Mouse (Mus musculus) liver, embryonic 12.5 days (tissue): Measurements from ENCODE around the gene Cpe. TPM values are rescaled to one million over a fixed set of nuclear protein-coding genes. Genes with fewer than 3 reads are reported as not detected.
"Not testable (repeated sequence)": the region's sequence is repeated elsewhere in the genome, so short reads cannot be mapped to it uniquely, and the experiment has no call there.

Experiments
- ATAC-seq: fragments of 200-750 bp; cut with Nextera tagmentation; 2 replicates; pipeline ENCODE4 v1.8.0; 2017; ENCODE audit warnings: moderate number of reproducible peaks, mild to moderate bottlenecking, moderate library complexity
- H3K27ac ChIP-seq: fragments of 300-500 bp; sonication (generic); 2 replicates; pipeline ENCODE4 v1.5.1; 2016; ENCODE audit warnings: mild to moderate bottlenecking
- H3K27me3 ChIP-seq: fragments of 300-500 bp; sonication (generic); replicated peaks from 2 replicates; pipeline ENCODE4 v1.6.1; 2016; ENCODE audit warnings: mild to moderate bottlenecking, moderate library complexity
- H3K36me3 ChIP-seq: fragments of 300-500 bp; sonication (generic); 2 replicates; pipeline ENCODE4 v1.6.1; 2016; ENCODE audit warnings: mild to moderate bottlenecking, moderate library complexity
- H3K4me1 ChIP-seq: fragments of 300-500 bp; sonication (generic); 2 replicates; pipeline ENCODE4 v1.6.1; 2016
- H3K4me2 ChIP-seq: fragments of 300-500 bp; sonication (generic); 2 replicates; pipeline ENCODE4 v1.6.1; 2016; ENCODE audit warnings: mild to moderate bottlenecking, moderate library complexity
- H3K4me3 ChIP-seq: fragments of 300-500 bp; sonication (generic); 2 replicates; pipeline ENCODE4 v1.5.1; 2016; ENCODE audit warnings: mild to moderate bottlenecking, moderate library complexity
- H3K9ac ChIP-seq: fragments of 300-500 bp; sonication (generic); 2 replicates; pipeline ENCODE4 v1.6.1; 2016; ENCODE audit warnings: mild to moderate bottlenecking, moderate library complexity
- H3K9me3 ChIP-seq: fragments of 300-500 bp; sonication (generic); replicated peaks from 2 replicates; pipeline ENCODE4 v1.6.1; 2016; ENCODE audit warnings: mild to moderate bottlenecking, moderate library complexity
- WGBS: fragments of 180-500 bp; shearing (Covaris S2); methylation state at CpG from one replicate; pipeline ENCODE4 v1.1.7; 2016; ENCODE audit not compliant: insufficient replicate concordance; 5-methylcytosine and 5-hydroxymethylcytosine counted together
- polyA plus RNA-seq: library from polyadenylated mRNA; unstranded; fragments of >200 nt; fragmentation: Nextera tagmentation; extraction: Ambion mirVana; gene quantifications from 2 replicates; pipeline ENCODE4 v1.2.1, GENCODE M21; 2016

Cpe gene
- polyA plus RNA-seq, 1 experiment from 2014 or later, result 6.7 TPM

DNA sequence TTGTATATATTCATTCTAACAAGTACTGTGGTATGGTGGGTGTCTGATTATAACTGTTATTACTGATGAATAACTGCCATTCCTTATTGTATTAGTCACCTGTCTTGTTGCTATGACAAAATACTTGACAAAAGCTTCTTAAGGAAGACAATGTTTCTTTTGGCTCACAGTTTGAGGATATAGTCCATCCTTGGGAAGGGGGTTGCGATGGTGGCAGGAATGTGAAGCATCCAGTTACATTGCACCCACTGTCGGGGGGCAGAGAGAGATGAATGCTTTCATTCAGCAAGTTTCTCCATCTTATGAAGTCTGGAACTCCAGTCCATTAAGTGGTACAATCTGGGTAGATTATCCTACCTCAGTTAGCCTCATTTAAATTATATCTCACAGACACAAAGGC lies 19.9 kb downstream of the Cpe start:
- Histone ChIP-seq H3K36me3 (no peaks in the 10 kb centered on the region), H3K27me3 (no peaks in the 10 kb centered on the region), H3K4me2 (no peak overlapping the region), H3K9ac (no peak overlapping the region), H3K27ac (no peak overlapping the region), H3K9me3 (no peaks in the 10 kb centered on the region), H3K4me1 (no peaks in the 10 kb centered on the region), H3K4me3 (no peak overlapping the region)
- ATAC-seq, result no peak
- 50% methylated on average over 2 of the region's 2 CpGs for WGBS

- H3K4me3 ChIP-seq, result no peak overlapping the region
- no peak overlapping the region for H3K9ac ChIP-seq
- H3K4me2 ChIP-seq, result no peak overlapping the region
- no peak for ATAC-seq
- H3K27me3 ChIP-seq, result no peaks in the 10 kb centered on the region
- no peaks in the 10 kb centered on the region for H3K4me1 ChIP-seq
- no peaks in the 10 kb centered on the region for H3K9me3 ChIP-seq
- no peaks in the 10 kb centered on the region for H3K36me3 ChIP-seq
- no peak overlapping the region for H3K27ac ChIP-seq
- 17% methylated on average over 1 of the region's 1 CpGs for WGBS
Measured at GRCm38 (mm10) chr8:64671937-64672336, 20.9 kb downstream of the Cpe start.

GRCm38 (mm10) chr8:64666305-64666704 lies 26.5 kb downstream of the Cpe start:
- not testable (repeated sequence) for H3K27ac ChIP-seq, H3K9ac ChIP-seq, H3K27me3 ChIP-seq, H3K9me3 ChIP-seq, ATAC-seq, H3K36me3 ChIP-seq, H3K4me2 ChIP-seq, H3K4me1 ChIP-seq, H3K4me3 ChIP-seq
- 50% methylated on average over 13 of the region's 13 CpGs for WGBS

DNA sequence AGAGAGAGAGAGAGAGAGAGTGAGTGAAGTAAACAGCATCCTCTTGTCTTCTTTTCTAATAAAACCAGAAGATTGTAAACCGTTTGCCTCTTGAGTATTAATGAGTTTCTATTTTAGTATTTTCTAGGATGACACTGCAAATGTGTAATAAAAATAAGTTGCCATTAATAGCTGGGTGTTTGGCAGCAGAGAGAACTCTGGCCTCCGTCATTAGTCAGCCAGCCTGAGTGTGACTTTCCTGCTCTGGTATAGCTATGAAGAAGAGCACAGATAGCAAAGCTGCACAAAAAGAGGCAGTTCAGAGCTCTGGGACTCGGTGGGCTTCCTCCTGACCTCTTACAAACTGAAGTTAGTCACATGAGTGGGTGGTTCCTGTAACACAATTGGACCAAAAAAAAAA lies 27.3 kb downstream of the Cpe start:
- no peak for ATAC-seq
- Histone ChIP-seq H3K4me2 (no peak overlapping the region), H3K36me3 (no peaks in the 10 kb centered on the region), H3K9me3 (no peaks in the 10 kb centered on the region), H3K27me3 (no peaks in the 10 kb centered on the region), H3K4me1 (no peaks in the 10 kb centered on the region), H3K27ac (no peak overlapping the region), H3K4me3 (no peak overlapping the region), H3K9ac (no peak overlapping the region)
- 51% methylated on average over 3 of the region's 3 CpGs for WGBS

DNA sequence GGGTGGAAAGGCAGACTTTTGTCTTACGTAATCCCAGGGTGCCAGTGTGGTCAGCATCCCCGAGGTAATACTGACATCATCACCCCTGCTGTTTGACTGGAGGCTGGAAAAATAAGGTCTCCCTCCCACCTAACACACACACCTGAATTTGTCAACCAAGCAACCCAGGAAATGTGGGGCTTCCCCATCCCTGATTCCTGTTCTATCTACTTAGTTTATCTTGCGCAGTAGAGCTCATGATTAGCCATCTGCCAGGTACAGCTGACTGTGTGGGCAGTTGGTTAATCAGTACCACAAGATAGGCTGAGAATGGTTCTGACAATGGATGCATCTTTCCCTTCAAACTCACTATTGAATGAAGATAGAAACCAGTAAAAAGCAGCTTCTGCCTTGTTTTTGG lies 28.0 kb downstream of the Cpe start:
- no peaks in the 10 kb centered on the region for H3K36me3 ChIP-seq
- no peak overlapping the region for H3K9ac ChIP-seq
- 55% methylated on average over 3 of the region's 3 CpGs for WGBS
- H3K27me3 ChIP-seq, result no peaks in the 10 kb centered on the region
- H3K9me3 ChIP-seq, result no peaks in the 10 kb centered on the region
- H3K27ac ChIP-seq, result no peak overlapping the region
- no peaks in the 10 kb centered on the region for H3K4me1 ChIP-seq
- H3K4me3 ChIP-seq, result no peak overlapping the region
- no peak overlapping the region for H3K4me2 ChIP-seq
- no peak for ATAC-seq

GRCm38 (mm10) chr8:64664350-64664749 lies 28.5 kb downstream of the Cpe start:
- Histone ChIP-seq H3K27ac (no peak overlapping the region), H3K4me3 (no peak overlapping the region), H3K9ac (no peak overlapping the region), H3K4me2 (no peak overlapping the region), H3K4me1 (no peaks in the 10 kb centered on the region), H3K36me3 (no peaks in the 10 kb centered on the region), H3K9me3 (no peaks in the 10 kb centered on the region), H3K27me3 (no peaks in the 10 kb centered on the region)
- WGBS, result 31% methylated on average over 2 of the region's 2 CpGs
- ATAC-seq, result no peak

GRCm38 (mm10) chr8:64659097-64659496 lies 33.8 kb downstream of the Cpe start:
- no peak overlapping the region for H3K4me2 ChIP-seq
- no peak overlapping the region for H3K27ac ChIP-seq
- 57% methylated on average over 5 of the region's 5 CpGs for WGBS
- ATAC-seq, result no peak
- no peak overlapping the region for H3K9ac ChIP-seq
- no peaks in the 10 kb centered on the region for H3K9me3 ChIP-seq
- no peak overlapping the region for H3K4me3 ChIP-seq
- no peaks in the 10 kb centered on the region for H3K4me1 ChIP-seq
- H3K27me3 ChIP-seq, result no peaks in the 10 kb centered on the region
- H3K36me3 ChIP-seq, result no peaks in the 10 kb centered on the region

DNA sequence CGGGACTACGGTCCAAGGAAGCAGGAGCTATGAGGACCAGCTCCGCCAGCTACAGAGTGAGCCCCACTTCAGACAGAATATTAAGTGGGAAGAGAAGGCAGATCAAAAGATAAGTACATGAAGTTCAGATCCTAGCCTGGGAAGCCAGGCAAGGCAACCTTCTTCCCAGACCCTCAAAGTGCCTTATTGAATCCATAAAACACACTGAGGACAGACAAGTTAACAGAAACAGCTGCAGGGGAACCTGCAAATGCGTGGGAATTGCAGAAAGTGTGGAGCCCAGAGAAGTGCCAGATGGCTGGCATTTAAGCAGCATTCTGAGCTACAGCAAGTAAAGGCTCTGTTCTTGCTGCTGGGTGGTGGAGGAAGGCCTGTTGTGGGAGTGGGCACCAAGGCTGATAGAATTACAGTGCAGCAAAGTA lies 34.9 kb downstream of the Cpe start:
- H3K4me3 ChIP-seq, result no peak overlapping the region
- ATAC-seq, result no peak
- no peak overlapping the region for H3K9ac ChIP-seq

DNA sequence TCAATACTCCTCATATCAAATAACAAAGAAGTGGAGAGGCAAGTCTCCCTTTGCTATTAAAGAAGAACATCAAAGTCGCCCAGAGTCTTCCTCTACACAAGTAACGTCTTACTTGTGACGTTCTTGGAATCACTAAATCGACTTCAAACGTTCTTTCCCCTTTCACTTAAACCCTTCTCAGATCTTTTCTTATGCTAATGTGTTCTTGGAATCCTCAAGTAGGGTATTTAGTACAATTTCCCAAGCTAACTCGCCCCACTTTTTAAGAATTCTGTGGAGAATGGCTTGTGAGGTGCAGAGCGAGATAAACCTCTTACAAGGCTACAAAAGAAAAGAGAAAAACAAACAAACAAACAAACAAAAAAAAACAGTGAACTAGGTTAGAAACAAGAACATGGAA lies 35.3 kb downstream of the Cpe start:
- Histone ChIP-seq H3K4me3 (no peak overlapping the region), H3K36me3 (no peaks in the 10 kb centered on the region), H3K27me3 (no peaks in the 10 kb centered on the region), H3K4me1 (no peaks in the 10 kb centered on the region), H3K9ac (no peak overlapping the region), H3K27ac (no peak overlapping the region), H3K9me3 (no peaks in the 10 kb centered on the region), H3K4me2 (no peak overlapping the region)
- WGBS, result 45% methylated on average over 7 of the region's 7 CpGs
- no peak for ATAC-seq

More for the DNA sequence above, 34.9 kb downstream of the Cpe start:
- WGBS, result 73% methylated on average over 4 of the region's 4 CpGs
- no peaks in the 10 kb centered on the region for H3K9me3 ChIP-seq
- no peak overlapping the region for H3K4me2 ChIP-seq
- no peaks in the 10 kb centered on the region for H3K4me1 ChIP-seq
- H3K27me3 ChIP-seq, result no peaks in the 10 kb centered on the region
- no peaks in the 10 kb centered on the region for H3K36me3 ChIP-seq
- no peak overlapping the region for H3K27ac ChIP-seq

- Histone ChIP-seq H3K9me3 (no peaks in the 10 kb centered on the region), H3K9ac (no peak overlapping the region), H3K36me3 (no peaks in the 10 kb centered on the region), H3K27ac (no peak overlapping the region), H3K4me3 (no peak overlapping the region), H3K4me2 (no peak overlapping the region), H3K27me3 (no peaks in the 10 kb centered on the region), H3K4me1 (no peaks in the 10 kb centered on the region)
- no peak for ATAC-seq
- WGBS, result 78% methylated on average over 6 of the region's 6 CpGs
Measured at GRCm38 (mm10) chr8:64655887-64656286, 37.0 kb downstream of the Cpe start.

- no peak overlapping the region for H3K4me3 ChIP-seq
- H3K27me3 ChIP-seq, result no peaks in the 10 kb centered on the region
- no peaks in the 10 kb centered on the region for H3K4me1 ChIP-seq
- no peaks in the 10 kb centered on the region for H3K36me3 ChIP-seq
- H3K9ac ChIP-seq, result no peak overlapping the region
- ATAC-seq, result no peak
- H3K27ac ChIP-seq, result no peak overlapping the region
- 50% methylated on average over 2 of the region's 2 CpGs for WGBS
- no peaks in the 10 kb centered on the region for H3K9me3 ChIP-seq
- H3K4me2 ChIP-seq, result no peak overlapping the region
Measured at GRCm38 (mm10) chr8:64655087-64655486, 37.8 kb downstream of the Cpe start.

DNA sequence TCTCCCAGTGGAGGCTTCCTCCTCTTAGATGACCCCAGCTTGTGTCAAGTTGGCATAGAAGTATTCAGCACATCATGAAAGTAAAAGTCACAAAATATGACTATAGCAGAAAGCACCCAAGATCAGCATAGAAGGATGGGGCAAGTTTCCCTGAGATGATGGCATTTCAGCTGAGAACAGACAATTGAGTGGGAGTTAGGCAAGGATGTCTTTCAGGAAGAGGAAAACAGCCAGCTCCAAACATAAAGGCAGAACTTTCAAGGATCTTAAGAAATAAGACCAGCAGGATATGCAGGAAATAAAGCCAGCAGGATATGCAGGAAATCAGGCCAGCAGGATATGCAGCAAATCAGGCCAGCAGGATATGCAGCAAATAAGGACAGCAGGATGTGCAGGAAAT lies 40.6 kb downstream of the Cpe start:
- Histone ChIP-seq H3K4me3 (no peak overlapping the region), H3K4me1 (no peaks in the 10 kb centered on the region), H3K27me3 (no peaks in the 10 kb centered on the region), H3K9me3 (no peaks in the 10 kb centered on the region), H3K9ac (no peak overlapping the region), H3K27ac (no peak overlapping the region), H3K36me3 (no peaks in the 10 kb centered on the region), H3K4me2 (no peak overlapping the region)
- no peak for ATAC-seq

- Histone ChIP-seq H3K27ac (no peak overlapping the region), H3K4me2 (no peak overlapping the region), H3K9ac (no peak overlapping the region), H3K9me3 (no peaks in the 10 kb centered on the region), H3K27me3 (no peaks in the 10 kb centered on the region), H3K36me3 (no peaks in the 10 kb centered on the region), H3K4me3 (no peak overlapping the region), H3K4me1 (no peaks in the 10 kb centered on the region)
- ATAC-seq, result no peak
- WGBS, result 68% methylated on average over 4 of the region's 4 CpGs
Measured at GRCm38 (mm10) chr8:64648063-64648462, 44.8 kb downstream of the Cpe start.
